Mouse (Mus musculus) hindbrain, embryonic 14.5 days (tissue): ENCODE data around the gene Dmc1. TPM values are rescaled to one million over a fixed set of nuclear protein-coding genes. Genes with fewer than 3 reads are reported as not detected.

Experiments
- ATAC-seq: fragments of 200-750 bp; cut with Nextera tagmentation; 2 replicates; pipeline ENCODE4 v1.8.0; 2017; ENCODE audit warnings: moderate number of reproducible peaks, mild to moderate bottlenecking, moderate TSS enrichment, moderate library complexity; ENCODE audit not compliant: low FRiP score
- DNase-seq: peaks from one replicate; pipeline ENCODE4 v3.0.0-alpha.2; 2015; ENCODE audit warnings: low spot score
- H3K27ac ChIP-seq: fragments of 300-500 bp; sonication (generic); 2 replicates; pipeline ENCODE4 v1.5.1; 2014; ENCODE audit warnings: mild to moderate bottlenecking, moderate library complexity
- H3K27me3 ChIP-seq: fragments of 300-500 bp; sonication (generic); 2 replicates; pipeline ENCODE4 v1.6.1; 2014; ENCODE audit warnings: mild to moderate bottlenecking, low read length, mixed read lengths; ENCODE audit not compliant: control insufficient read depth, insufficient read depth
- H3K36me3 ChIP-seq: fragments of 300-500 bp; sonication (generic); replicated peaks from 2 replicates; pipeline ENCODE4 v1.6.1; 2014; ENCODE audit not compliant: control insufficient read depth, insufficient read depth
- H3K4me1 ChIP-seq: fragments of 300-500 bp; sonication (generic); replicated peaks from 2 replicates; pipeline ENCODE4 v1.6.1; 2014; ENCODE audit warnings: antibody characterized with exemption, low read length, mixed read lengths; ENCODE audit not compliant: control insufficient read depth, insufficient read depth
- H3K4me2 ChIP-seq: fragments of 300-500 bp; sonication (generic); replicated peaks from 2 replicates; pipeline ENCODE4 v1.6.1; 2014; ENCODE audit warnings: mild to moderate bottlenecking, moderate library complexity
- H3K4me3 ChIP-seq: fragments of 300-500 bp; sonication (generic); replicated peaks from 2 replicates; pipeline ENCODE4 v1.5.1; 2014; ENCODE audit warnings: mild to moderate bottlenecking, low read length
- H3K9ac ChIP-seq: fragments of 300-500 bp; sonication (generic); 2 replicates; pipeline ENCODE4 v1.6.1; 2014
- H3K9me3 ChIP-seq: fragments of 300-500 bp; sonication (generic); 2 replicates; pipeline ENCODE4 v1.6.1; 2016; ENCODE audit warnings: low read length; ENCODE audit not compliant: control insufficient read depth
- WGBS: fragments of 180-500 bp; shearing (Covaris S2); extraction: QIAGEN DNeasy Blood & Tissue Kit; methylation state at CpG from one replicate; pipeline ENCODE4 v1.1.7; 2014; 5-methylcytosine and 5-hydroxymethylcytosine counted together
- polyA plus RNA-seq: library from polyadenylated mRNA; unstranded; fragments of >200 nt; fragmentation: Nextera tagmentation; extraction: Ambion mirVana; gene quantifications from 2 replicates; pipeline ENCODE4 v1.2.1, GENCODE M21; 2014

Dmc1 gene
- polyA plus RNA-seq, 1 experiment from 2014 or later: 1.4 TPM

DNA sequence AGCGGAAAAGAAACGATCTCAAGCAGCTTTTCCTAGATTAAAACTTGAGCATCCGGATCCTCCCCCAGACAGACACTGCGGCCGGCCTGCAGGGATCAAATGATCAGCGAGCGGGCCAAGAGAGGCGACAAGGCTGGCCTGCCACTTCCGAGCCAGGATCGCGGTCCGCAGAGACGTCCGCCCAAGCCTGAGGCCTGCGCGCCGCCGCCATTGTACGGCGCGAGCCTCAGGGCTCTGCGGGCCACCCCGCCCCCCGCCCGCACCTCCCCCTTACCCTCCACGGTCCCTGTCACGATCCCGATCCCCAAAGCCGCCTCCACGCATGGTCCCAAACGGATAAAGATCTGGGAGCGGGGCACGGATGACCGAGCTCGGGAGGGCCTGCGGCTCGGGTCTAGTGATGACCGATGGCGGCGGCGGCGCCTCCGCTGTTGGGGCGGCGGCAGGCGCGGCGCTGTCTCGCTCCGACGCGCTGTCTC is 58.9 kb downstream of the Dmc1 start:
- H3K27ac ChIP-seq: peak overlapping the region; percentile 98
- peaks cover 34% of the 10 kb centered on the region for H3K36me3 ChIP-seq
- H3K9ac ChIP-seq: peak overlapping the region; percentile 92
- peak; percentile 54 for ATAC-seq
- no peaks in the 10 kb centered on the region for H3K27me3 ChIP-seq
- no peaks in the 10 kb centered on the region for H3K9me3 ChIP-seq
- H3K4me3 ChIP-seq: peak overlapping the region; percentile 59
- peak overlapping the region; percentile 92 for H3K4me2 ChIP-seq
- WGBS: under 1% methylated on average over 43 of the region's 52 CpGs
- DNase-seq: peak; percentile 63
- H3K4me1 ChIP-seq: peaks cover 23% of the 10 kb centered on the region

DNA sequence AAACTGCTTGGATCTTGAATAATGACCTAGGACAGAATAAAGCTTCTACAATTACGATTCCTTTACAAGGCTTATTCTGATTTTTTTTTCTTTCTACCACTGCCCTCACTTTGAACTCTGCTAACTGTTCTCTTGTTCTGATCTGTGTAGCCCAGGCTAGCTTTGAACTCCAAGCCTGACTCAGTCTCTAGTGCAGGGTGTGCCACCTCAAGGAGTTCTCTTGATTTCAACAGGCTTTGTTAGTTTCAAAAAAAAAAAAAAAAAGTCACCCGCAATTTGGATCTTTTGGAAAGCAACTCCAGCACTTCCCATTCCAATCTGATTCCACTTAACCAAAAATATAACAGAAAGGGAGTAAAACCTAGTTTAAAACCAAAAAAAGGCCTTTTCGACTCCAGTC is 59.4 kb downstream of the Dmc1 start:
- peak overlapping the region; percentile 92 for H3K4me2 ChIP-seq
- DNase-seq: no peak
- H3K27ac ChIP-seq: peak overlapping the region; percentile 98
- H3K4me3 ChIP-seq: peak overlapping the region; percentile 59
- H3K9ac ChIP-seq: peak overlapping the region; percentile 92
- peaks cover 39% of the 10 kb centered on the region for H3K36me3 ChIP-seq
- H3K4me1 ChIP-seq: peaks cover 23% of the 10 kb centered on the region
- 4% methylated on average over 3 of the region's 3 CpGs for WGBS
- H3K9me3 ChIP-seq: no peaks in the 10 kb centered on the region
- no peak for ATAC-seq
- no peaks in the 10 kb centered on the region for H3K27me3 ChIP-seq

DNA sequence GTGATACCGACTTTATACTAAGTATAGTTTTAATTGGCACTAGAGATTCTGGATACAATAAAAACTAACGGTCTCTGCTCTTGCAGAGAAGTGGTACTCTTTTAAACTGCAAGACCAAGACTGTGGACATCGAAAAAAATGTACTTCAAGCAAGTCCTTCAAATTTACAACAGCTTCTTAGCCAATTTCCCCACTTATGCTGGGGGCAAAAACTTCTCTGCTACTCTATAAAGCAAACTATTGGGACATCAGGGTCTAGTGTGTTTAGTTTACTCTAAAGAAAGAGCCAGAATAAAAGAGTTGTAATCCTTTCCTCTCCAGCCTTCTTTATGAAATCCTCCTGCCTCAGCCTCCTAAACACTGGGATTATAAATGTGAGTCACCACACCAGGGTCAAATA is 60.9 kb downstream of the Dmc1 start:
- Histone ChIP-seq H3K27me3 (no peaks in the 10 kb centered on the region), H3K27ac (no peak overlapping the region), H3K4me1 (peaks cover 23% of the 10 kb centered on the region), H3K36me3 (peaks cover 54% of the 10 kb centered on the region), H3K4me3 (peak overlapping the region; percentile 59), H3K9ac (peak overlapping the region; percentile 92; the same call in 1 of the 2 replicates), H3K4me2 (peak overlapping the region; percentile 92), H3K9me3 (no peaks in the 10 kb centered on the region)
- no peak for ATAC-seq
- no peak for DNase-seq
- WGBS: 96% methylated on average over 3 of the region's 3 CpGs

DNA sequence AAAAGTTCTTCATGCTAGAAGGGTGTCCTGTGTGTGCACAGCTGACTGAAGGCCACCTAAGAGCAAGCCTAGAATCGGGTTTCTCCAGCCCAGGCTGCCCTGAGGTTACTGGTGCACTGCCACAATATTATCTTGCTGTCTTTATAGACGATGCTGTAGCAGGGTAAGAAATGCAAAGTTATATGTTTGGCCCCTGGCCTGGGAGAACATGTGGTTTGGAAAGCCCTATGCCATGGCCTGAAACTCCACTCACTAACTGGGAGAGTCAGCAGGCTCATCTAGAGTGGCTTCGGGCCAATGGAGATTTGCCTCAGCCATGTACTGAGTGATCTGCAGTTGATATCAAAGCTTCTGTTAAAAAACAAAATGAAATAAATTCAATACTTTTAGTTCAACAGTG is 71.1 kb downstream of the Dmc1 start:
- ATAC-seq: no peak
- H3K27me3 ChIP-seq: no peaks in the 10 kb centered on the region
- H3K9me3 ChIP-seq: no peaks in the 10 kb centered on the region

DNA sequence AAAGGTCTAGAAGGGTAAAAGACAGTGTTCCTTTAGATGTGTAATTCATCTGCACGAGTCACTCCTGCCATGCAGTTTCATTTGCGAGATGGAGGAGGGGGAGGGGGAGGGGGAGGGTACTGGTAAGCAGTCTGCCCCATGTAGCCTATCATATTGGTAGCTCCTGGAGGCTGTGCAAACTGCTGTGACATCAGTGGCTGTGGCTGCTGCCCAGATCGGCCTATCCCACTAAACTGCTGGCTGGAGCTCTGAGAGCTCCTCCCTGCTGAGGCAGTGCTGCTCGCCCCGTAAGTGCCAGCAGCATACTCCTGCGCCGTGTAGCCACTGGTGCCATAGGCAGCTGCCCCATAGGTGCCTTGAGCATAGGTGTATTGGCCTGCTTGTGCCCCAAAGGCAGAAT is 75.0 kb downstream of the Dmc1 start:
- 76% methylated on average over 7 of the region's 7 CpGs for WGBS

More for the DNA sequence above, 71.1 kb downstream of the Dmc1 start:
- no peak overlapping the region for H3K9ac ChIP-seq
- H3K36me3 ChIP-seq: peaks cover 100% of the 10 kb centered on the region
- no peak for DNase-seq
- 96% methylated on average over 3 of the region's 3 CpGs for WGBS
- H3K4me3 ChIP-seq: no peak overlapping the region
- no peak overlapping the region for H3K27ac ChIP-seq
- H3K4me1 ChIP-seq: no peaks in the 10 kb centered on the region
- H3K4me2 ChIP-seq: no peak overlapping the region

GRCm38 (mm10) chr15:79527991-79528639 is 76.8 kb downstream of the Dmc1 start:
- H3K9ac ChIP-seq: no peak overlapping the region
- DNase-seq (no peak), ATAC-seq (no peak)
- H3K27me3 ChIP-seq: no peaks in the 10 kb centered on the region
- no peak overlapping the region for H3K4me3 ChIP-seq
- peaks cover 76% of the 10 kb centered on the region for H3K36me3 ChIP-seq
- no peak overlapping the region for H3K27ac ChIP-seq
- no peaks in the 10 kb centered on the region for H3K4me1 ChIP-seq
- WGBS: 79% methylated on average over 5 of the region's 5 CpGs
- H3K4me2 ChIP-seq: no peak overlapping the region
- no peaks in the 10 kb centered on the region for H3K9me3 ChIP-seq

More for the DNA sequence above, 75.0 kb downstream of the Dmc1 start:
- no peak overlapping the region for H3K27ac ChIP-seq
- H3K36me3 ChIP-seq: peaks cover 94% of the 10 kb centered on the region
- H3K9me3 ChIP-seq: no peaks in the 10 kb centered on the region
- DNase-seq (no peak), ATAC-seq (no peak)
- H3K9ac ChIP-seq: no peak overlapping the region
- no peaks in the 10 kb centered on the region for H3K4me1 ChIP-seq
- no peak overlapping the region for H3K4me2 ChIP-seq
- no peak overlapping the region for H3K4me3 ChIP-seq
- H3K27me3 ChIP-seq: no peaks in the 10 kb centered on the region

DNA sequence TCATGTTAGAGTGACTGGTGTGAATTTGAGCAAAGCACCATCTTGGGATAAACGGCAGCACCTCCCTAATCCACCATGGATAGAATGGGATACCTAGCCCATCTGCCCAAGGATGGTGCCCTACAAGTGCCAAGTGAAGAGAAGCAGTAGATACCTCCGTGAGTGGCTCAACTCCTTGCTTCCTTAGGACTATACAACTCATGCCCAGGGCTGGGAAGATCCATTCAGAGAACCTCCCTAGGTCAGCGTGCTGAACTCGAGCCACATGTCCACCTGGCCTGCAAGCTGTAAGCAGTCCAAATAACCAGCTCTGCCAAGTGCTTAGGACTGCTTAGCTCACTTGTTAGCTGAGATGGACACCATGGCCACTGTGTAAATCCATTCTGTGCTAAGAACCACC is 77.7 kb downstream of the Dmc1 start:
- Histone ChIP-seq H3K9ac (no peak overlapping the region), H3K9me3 (no peaks in the 10 kb centered on the region), H3K27me3 (no peaks in the 10 kb centered on the region), H3K36me3 (peaks cover 67% of the 10 kb centered on the region), H3K4me3 (no peak overlapping the region), H3K4me2 (no peak overlapping the region), H3K4me1 (no peaks in the 10 kb centered on the region), H3K27ac (no peak overlapping the region)
- no peak for DNase-seq
- WGBS: 88% methylated on average over 4 of the region's 4 CpGs
- ATAC-seq: no peak

GRCm38 (mm10) chr15:79525979-79526768 is 78.7 kb downstream of the Dmc1 start:
- Histone ChIP-seq H3K4me3 (no peak overlapping the region), H3K27ac (no peak overlapping the region), H3K36me3 (peaks cover 56% of the 10 kb centered on the region), H3K4me1 (no peaks in the 10 kb centered on the region), H3K9ac (no peak overlapping the region), H3K4me2 (no peak overlapping the region), H3K27me3 (no peaks in the 10 kb centered on the region), H3K9me3 (no peaks in the 10 kb centered on the region)
- peak; percentile 22; the same call in 1 of the 2 replicates for ATAC-seq
- 64% methylated on average over 9 of the region's 9 CpGs for WGBS
- DNase-seq: peak; percentile 40

GRCm38 (mm10) chr15:79525564-79525963 is 79.3 kb downstream of the Dmc1 start:
- H3K4me2 ChIP-seq: no peak overlapping the region
- H3K9ac ChIP-seq: no peak overlapping the region
- no peaks in the 10 kb centered on the region for H3K4me1 ChIP-seq
- H3K9me3 ChIP-seq: no peaks in the 10 kb centered on the region
- no peak overlapping the region for H3K27ac ChIP-seq
- peaks cover 50% of the 10 kb centered on the region for H3K36me3 ChIP-seq
- 83% methylated on average over 5 of the region's 5 CpGs for WGBS
- DNase-seq (no peak), ATAC-seq (peak; percentile 6; the same call in 1 of the 2 replicates)
- H3K4me3 ChIP-seq: no peak overlapping the region
- no peaks in the 10 kb centered on the region for H3K27me3 ChIP-seq
